Mouse (Mus musculus): Measurements from ENCODE around the gene Olfr351. TPM values are rescaled to one million over a fixed set of nuclear protein-coding genes. Genes with fewer than 3 reads are reported as not detected.

The Olfr351 gene
- polyA plus RNA-seq (2012; rRNA removed), result not detected in 2 replicates

GRCm38 (mm10) chr2:36862560-36862959 is at the start of gene Olfr351:
Olfr351 (minus strand) TSS chr2:36862660.

DNA sequence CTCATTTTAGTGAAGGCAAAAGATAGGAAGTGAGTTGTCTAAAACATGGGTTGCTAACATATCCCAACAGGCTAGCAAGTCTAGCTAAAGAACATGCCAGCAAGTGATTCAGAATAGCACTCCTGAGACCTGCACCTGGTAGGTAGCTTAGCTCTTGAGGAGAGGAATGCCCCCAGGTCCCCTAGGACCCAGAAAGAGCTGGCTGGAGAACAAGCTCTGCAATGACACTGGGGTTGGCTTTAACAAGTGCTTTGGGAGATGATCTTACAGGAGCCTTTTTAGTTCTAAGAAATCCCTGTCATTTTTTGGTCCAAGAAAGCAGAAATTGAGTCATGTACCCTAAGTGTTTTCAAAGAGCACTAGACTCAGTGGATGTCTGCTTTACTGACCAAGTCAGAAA is 42.9 kb upstream of the Olfr351 start, which contains the start of gene Olfr354:
Gene Olfr354 (plus strand): TSS at position 301 of the 400 bp plus-strand sequence.

GRCm38 (mm10) chr2:36892836-36893235 is 30.4 kb upstream of the Olfr351 start, which contains the start of gene Olfr353:
Olfr353 (minus strand) TSS chr2:36892936.

DNA sequence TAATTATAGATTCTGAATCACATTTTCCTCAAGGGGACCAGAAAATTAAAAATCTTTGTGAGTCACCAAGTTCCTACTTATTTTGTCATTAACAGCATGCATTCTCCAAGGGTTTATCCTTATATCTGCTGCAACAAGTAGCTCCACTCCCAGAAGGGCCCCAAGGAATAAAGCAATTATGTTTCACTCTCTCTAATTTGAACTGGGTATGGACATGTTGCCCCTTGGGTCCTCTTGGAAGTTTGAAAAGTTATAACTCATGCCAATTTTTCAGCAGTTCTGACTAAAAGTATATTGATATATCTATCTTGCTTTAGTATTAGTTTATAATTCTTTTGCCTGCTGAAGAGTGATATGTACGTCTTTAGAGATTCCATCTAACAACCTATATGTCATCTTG is 5.7 kb upstream of the Olfr351 start, which contains the start of gene Olfr352:
Gene Olfr352 (plus strand): TSS at position 301 of the 400 bp plus-strand sequence.

DNA sequence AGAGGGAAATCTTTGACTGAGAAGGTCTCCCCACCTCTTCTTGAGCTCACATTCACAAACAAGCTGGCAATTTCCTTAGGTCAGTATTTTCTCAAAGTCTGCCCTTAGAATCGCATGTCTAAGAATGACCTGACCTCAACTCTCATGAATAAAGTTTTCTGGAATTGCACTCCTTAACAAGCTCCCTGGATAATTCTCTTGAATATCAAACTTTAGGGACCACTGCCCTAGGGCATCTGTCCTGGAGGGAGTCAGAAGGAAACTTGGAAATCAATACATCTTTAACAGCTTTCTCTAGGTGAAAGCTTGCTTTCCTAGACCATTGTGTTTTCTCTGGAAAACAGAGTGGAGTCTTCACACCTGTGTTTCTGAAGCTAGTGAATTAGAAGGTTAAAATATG is 16.4 kb downstream of the Olfr351 start, which contains the start of gene Olfr350:
Gene Olfr350 (plus strand): TSS at position 301 of the 400 bp plus-strand sequence.

DNA sequence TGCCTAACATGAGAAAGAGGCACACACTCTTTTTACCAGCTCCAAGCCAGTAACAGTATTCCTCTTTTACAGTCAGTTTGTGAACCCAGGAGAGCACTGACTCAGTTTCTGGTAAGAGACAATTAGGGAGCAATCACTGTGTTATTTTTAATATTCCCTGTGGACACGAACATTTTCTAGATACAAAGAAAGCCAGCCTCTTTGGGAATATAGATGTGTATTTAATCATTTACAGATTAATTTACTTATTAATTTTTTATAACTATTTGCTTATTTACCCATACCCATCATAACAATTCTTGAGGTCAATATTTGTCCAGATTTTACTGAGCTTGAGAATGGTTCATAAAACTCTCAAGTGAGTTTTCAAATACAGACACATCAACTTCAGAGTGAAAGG is 45.5 kb downstream of the Olfr351 start, which contains the start of gene Olfr3:
Gene Olfr3 (minus strand): TSS at position 101 of the 400 bp plus-strand sequence.

Other genes with a start within 250 kb of the Olfr351 start
- not detected in 2 replicates for gene Olfr345, start 222.6 kb downstream of the Olfr351 start, polyA plus RNA-seq (2012; rRNA removed)
- not detected in 2 replicates for gene Olfr346, start 176.9 kb downstream of the Olfr351 start, polyA plus RNA-seq (2012; rRNA removed)
- not detected in 2 replicates for gene Olfr347, start 130.8 kb downstream of the Olfr351 start, polyA plus RNA-seq (2012; rRNA removed)
- gene Olfr348, start 78.4 kb downstream of the Olfr351 start, polyA plus RNA-seq (2012; rRNA removed), result not detected in 2 replicates
- gene Olfr50, start 72.1 kb downstream of the Olfr351 start, polyA plus RNA-seq (2012; rRNA removed), result not detected in 2 replicates
- gene Olfr3, start 45.6 kb downstream of the Olfr351 start, polyA plus RNA-seq (2012; rRNA removed), result not detected in 2 replicates
- gene Olfr350, start 16.4 kb downstream of the Olfr351 start, polyA plus RNA-seq (2012; rRNA removed), result not detected in 2 replicates
- not detected in 2 replicates for gene Olfr352, start 5.8 kb upstream of the Olfr351 start, polyA plus RNA-seq (2012; rRNA removed)
- not detected in 2 replicates for gene Olfr353, start 30.3 kb upstream of the Olfr351 start, polyA plus RNA-seq (2012; rRNA removed)
- gene Olfr354, start 43.0 kb upstream of the Olfr351 start, polyA plus RNA-seq (2012; rRNA removed), result not detected in 2 replicates
- not detected in 2 replicates for gene Olfr355, start 66.2 kb upstream of the Olfr351 start, polyA plus RNA-seq (2012; rRNA removed)
- not detected in 2 replicates for gene Olfr356, start 74.5 kb upstream of the Olfr351 start, polyA plus RNA-seq (2012; rRNA removed)
- not detected in 2 replicates for gene Olfr357, start 131.2 kb upstream of the Olfr351 start, polyA plus RNA-seq (2012; rRNA removed)
- not detected in 2 replicates for gene Olfr358, start 146.7 kb upstream of the Olfr351 start, polyA plus RNA-seq (2012; rRNA removed)
- gene Olfr360, start 203.1 kb upstream of the Olfr351 start, polyA plus RNA-seq (2012; rRNA removed), result not detected in 2 replicates
- not detected in 2 replicates for gene Olfr361, start 226.6 kb upstream of the Olfr351 start, polyA plus RNA-seq (2012; rRNA removed)

Data from ovary, adult 2 months (tissue).